Mouse (Mus musculus): ENCODE measurements at regions not wholly inside any gene's neighbourhood (a gene's known extent, or its start where the extent isn't known, plus 50 kb on each side); places are given as distances from the start of the nearest gene placed in this dataset.

- DNase-seq = peak; percentile 24 to 72
Measured at GRCm38 (mm10) chr12:70590456-70591050, 137.7 kb downstream of the Tmx1 start.

GRCm38 (mm10) chr12:70592821-70593220, 139.9 kb downstream of the Tmx1 start:
- peak; percentile 50 to 77 for DNase-seq

DNA sequence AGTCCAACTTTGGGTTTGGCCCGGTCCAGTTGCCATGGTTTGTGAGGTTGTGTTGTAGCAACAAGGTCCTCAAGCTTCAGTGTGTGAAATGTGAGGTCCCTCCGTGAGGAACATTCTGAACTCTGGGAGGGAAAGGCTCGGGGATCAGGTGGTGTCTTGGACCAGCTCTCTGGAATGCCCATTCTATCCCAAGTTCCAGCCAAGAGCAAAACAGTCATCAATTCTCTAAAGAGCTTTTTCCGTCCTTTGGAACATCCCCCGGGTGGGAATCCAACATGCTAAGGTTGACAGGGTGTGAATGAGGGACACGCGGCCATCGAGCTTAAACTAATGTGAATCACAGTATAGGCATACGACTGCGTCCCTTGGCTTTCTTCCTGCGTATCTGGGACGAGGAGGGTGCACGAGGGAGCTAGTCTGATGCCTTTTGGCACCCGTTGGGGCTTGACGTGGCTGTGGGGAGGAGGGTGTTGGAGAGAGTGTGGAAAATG, 145.4 kb downstream of the Tmx1 start:
- DNase-seq = no peak

DNA sequence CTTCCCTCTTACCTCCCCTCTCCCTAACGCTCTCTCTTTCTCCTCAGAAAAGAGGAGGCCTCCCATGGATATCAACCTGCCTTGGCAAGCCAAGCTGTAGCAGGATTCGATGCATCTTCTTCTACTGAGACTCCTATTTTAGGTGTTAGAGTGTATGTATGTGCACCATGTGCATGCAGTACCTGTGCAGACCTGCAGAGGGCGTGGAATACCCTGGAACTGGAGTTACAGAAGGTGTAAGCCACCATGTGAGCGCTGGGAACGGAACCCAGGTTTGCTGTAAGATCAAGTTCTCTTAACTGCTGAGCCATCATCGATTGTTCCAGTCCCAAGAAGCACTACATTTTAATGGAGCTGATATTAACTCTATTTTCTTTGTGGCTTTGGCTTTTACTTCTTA, 146.8 kb downstream of the Tmx1 start:
- no peak for DNase-seq

DNA sequence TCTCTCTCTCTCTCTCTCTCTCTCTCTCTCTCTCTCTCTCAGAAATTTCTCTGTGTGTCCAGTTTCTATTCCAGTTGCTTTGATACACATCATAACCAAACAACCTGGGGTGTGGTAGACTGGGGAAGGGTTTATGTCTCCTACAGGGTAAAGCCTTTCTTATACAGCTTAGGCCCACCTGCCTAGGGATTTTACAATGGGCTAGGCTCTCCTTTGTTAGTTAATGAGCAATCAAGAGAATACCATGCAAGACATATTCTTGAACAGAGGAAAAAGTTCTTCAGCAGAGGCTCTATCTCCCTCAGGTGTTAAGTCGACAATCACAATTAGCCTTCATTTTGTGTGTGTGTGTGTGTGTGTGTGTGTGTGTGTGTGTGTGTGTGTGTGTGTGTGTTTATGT, 151.0 kb downstream of the Tmx1 start:
- no peak for DNase-seq

DNA sequence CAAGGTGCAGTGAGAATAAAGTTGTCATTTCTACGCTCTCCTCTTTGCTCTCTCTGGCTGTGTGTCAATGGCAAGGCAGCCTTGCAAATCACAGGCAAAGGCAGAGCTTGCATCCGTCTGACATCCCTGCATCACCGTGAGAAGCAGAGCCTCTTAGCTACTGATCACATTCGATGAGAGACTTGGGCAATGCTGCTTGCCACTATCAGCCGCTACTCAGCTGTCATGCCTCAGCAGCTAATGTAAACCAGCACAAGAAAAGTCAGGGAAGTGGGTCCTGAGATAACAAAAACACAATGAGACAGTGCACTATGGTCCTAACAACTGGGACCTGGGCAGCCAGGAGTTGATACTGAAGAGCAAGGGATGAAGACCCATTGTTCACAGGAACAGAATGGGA, 155.8 kb downstream of the Tmx1 start:
- no peak for DNase-seq

DNA sequence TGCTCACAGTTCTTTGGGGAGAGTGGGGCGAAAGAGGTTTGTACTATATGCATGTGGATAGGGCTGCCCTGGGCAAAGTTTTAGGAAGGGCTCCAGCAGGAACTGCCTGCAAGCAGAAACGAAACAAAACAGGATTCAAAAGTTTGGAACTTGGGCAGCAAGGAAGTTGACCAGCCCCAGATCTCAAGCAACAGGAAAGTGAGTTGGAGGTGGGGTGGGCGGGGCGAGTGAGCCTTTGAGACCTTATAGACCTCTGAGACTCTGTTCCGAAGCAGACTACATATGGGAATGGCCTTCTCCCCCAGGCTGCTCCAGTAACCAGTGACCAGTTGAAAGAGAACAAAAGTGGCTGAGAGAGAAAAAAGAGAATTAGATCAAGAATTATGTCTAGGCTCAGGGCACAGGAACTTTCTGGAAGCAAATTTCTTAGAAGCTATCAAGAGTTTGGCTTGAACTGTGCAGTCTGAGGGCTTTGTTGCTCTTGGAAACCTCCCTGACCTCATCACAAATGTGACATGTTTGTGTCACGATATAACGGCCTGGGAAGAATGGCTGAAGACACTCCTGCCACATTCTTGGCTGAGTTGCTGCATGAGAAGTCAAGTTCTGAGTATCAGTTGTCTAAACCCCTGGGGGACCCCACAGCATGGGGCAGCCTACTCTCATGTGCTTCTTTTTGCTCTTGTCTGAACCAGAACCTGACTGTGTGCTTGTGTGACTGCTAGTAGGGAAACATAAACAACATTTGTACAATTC, 156.4 kb downstream of the Tmx1 start:
- no peak for DNase-seq

DNA sequence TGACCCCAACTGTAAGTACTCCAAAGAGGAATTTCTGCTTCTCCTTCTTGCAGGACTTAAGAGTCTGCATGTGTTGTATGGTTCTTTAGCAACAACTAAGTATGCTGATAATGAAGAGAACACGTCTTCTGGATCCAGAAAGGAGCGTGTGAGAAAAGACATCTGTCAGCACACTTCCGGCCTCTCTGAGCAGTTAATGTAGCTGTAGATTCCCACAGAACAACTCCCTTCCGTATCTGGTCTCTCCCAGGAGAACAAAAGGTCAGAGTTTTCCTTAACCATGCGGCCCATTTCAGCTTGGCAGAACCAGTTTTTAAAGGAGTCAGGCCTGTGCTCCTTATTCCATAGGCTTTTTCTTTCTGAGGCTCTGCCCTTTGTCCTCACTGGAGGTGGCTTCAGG, 159.0 kb downstream of the Tmx1 start:
- peak; percentile 41 to 65 for DNase-seq

- DNase-seq = no peak
Measured at GRCm38 (mm10) chr12:70613244-70613643, 160.3 kb downstream of the Tmx1 start.

DNA sequence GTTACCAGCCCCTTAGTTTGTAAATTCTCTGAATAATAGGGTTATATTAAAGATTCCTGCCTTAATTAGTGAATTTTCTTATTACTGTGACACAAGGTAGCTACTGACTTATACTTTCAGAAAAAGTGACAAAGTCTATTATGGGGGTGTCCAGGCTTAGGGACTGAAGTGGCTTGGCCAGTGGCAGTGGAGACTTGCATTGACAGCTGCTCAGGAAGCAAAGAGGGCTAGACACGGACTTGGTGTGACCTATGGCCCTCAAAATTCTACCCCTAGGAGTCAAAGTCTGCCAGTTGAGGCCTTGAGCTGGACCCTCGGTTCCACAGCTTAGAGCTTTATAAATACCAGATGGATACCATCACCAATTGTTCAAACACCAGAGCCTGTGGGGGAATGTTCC, 161.2 kb downstream of the Tmx1 start:
- DNase-seq = no peak

GRCm38 (mm10) chr12:70614686-70615085, 161.8 kb downstream of the Tmx1 start:
- no peak for DNase-seq

DNA sequence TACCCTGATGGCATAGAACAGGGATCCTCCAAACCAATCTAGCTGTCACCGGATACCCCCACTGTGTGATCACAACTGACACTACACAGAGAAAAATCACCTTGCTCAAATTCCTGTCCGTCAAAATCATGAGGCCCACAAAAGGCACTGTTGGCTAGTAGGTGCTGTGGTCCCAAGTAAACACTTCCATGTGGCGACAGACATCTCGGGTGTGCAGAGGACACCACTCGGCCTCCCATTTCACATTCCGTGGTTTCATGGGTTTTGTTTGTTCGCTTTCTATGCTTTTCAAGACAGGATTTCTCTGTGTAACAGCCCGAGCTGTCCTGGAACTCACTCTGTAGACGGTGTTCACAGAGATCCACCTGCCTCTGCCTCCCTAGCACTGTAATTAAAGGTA, 162.2 kb downstream of the Tmx1 start:
- DNase-seq = no peak

GRCm38 (mm10) chr12:70616049-70616448, 163.2 kb downstream of the Tmx1 start:
- no peak for DNase-seq

GRCm38 (mm10) chr12:70616487-70616886, 163.6 kb downstream of the Tmx1 start:
- no peak for DNase-seq

GRCm38 (mm10) chr12:70617024-70617423, 164.1 kb downstream of the Tmx1 start:
- DNase-seq = no peak

DNA sequence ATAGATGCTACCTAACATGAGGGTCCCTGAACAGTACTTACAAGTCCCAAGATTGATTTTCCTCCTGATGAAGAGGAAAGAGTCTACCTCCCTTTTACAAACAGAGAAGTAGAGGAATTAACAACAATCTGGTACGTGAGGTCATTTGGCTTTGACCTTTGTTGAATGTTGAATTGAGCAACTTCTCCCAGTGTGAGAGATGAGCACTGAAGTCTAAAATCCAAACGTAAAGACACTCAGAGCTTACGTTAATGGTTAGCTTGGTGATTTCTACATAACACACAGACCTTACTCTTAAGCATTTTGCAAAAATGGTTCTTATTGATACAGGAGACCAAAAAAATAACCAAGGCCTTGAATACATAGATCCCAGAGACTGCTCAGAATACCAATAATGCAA, 165.1 kb downstream of the Tmx1 start:
- DNase-seq = no peak

DNA sequence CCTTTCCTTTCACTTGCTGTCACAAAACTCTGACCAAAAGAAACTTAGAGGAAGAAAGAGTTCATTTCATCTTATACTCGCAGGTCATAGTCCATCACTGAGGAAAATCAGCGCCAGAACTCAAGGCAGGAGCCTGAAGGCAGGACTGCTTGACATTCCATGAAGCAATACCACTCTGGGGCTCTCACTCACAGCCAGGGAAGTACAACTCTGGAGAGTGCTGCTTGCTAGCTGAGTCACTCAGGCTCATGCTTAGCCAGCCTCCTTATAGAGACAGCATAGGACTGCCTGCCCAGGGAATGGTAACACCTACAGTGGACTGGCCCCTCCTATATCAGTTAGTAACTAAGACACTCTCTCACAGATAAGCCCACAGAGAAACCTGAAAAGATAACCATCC, 166.5 kb downstream of the Tmx1 start:
- DNase-seq = no peak

DNA sequence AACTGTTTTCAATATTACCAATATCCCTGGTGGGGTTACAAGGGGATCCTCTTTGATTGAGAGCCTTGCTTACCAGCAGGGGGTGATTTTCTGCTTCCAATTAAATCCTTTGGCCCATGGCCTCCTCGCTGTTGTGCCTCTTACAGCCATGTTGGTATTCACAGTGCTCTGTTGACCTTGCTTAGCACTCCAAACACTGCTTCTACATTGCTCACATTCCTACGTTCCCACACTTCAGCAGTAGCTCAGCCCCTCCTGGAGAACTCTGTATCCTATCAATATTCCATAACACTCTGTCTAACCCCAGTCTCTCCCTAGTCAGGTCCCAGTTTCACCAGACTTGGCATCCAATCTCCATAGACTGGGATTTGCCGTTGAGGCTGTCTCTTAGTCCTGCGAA, 169.1 kb downstream of the Tmx1 start:
- no peak for DNase-seq

GRCm38 (mm10) chr12:70624298-70624980, 171.5 kb downstream of the Tmx1 start:
- no peak for DNase-seq

GRCm38 (mm10) chr12:70627638-70628037, 174.7 kb downstream of the Tmx1 start:
- no peak for DNase-seq

- DNase-seq = no peak
Measured at GRCm38 (mm10) chr12:70628384-70629365, 175.8 kb downstream of the Tmx1 start.

- DNase-seq = no peak
Measured at GRCm38 (mm10) chr12:70629371-70629770, 176.5 kb downstream of the Tmx1 start.

GRCm38 (mm10) chr12:70631281-70631680, 178.4 kb downstream of the Tmx1 start:
- DNase-seq = no peak

Data from kidney, postnatal 25 days (tissue).